Mouse (Mus musculus): ENCODE results near the gene Sardh. TPM values are rescaled to one million over a fixed set of nuclear protein-coding genes. Genes with fewer than 3 reads are reported as not detected.

The Sardh gene
- polyA plus RNA-seq (2015; fragmentation: Nextera tagmentation; extraction: Ambion mirVana) = 145 and 152 TPM in 2 replicates

GRCm38 (mm10) chr2:27248211-27248610, at the start of gene Sardh:
Gene Sardh (minus strand): TSS chr2:27248337.
- H3K27me3 ChIP-seq (ENCODE audit: insufficient read depth, low read length) = no peaks in the 10 kb centered on the region
- H3K36me3 ChIP-seq (replicated peaks; ENCODE audit: insufficient read depth, low read length) = no peaks in the 10 kb centered on the region
- H3K9me3 ChIP-seq (ENCODE audit: low read length) = no peaks in the 10 kb centered on the region
- H3K4me2 ChIP-seq (ENCODE audit: low read depth, low read length) = peak within 1 kb of the TSS; percentile 41
- WGBS (ENCODE audit: insufficient replicate concordance) = 48% methylated on average over 2 of the region's 2 CpGs
- H3K4me1 ChIP-seq (ENCODE audit: insufficient read depth) = peaks cover 12% of the 10 kb centered on the region; the same call in 1 of the 2 replicates
- ATAC-seq (peak; percentile 87), DNase-seq (peak; percentile 70)
- TF ChIP-seq CTCF (IDR thresholded peaks at IDR 0.05; ENCODE audit: low read depth) (no peak), EP300 (IDR thresholded peaks at IDR 0.05; ENCODE audit: low read depth) (peak; percentile 84)
- H3K9ac ChIP-seq (replicated peaks) = peak within 1 kb of the TSS; percentile 65
- peak within 1 kb of the TSS; percentile 98 for H3K27ac ChIP-seq (ENCODE audit: low read depth)
- H3K4me3 ChIP-seq (ENCODE audit: low read depth, low read length) = no peak within 1 kb of the TSS

- TF ChIP-seq EP300 (IDR thresholded peaks at IDR 0.05; ENCODE audit: low read depth) (no peak), CTCF (IDR thresholded peaks at IDR 0.05; ENCODE audit: low read depth) (0 out of 2 replicates have a peak, but pooled peaks have one; percentile 7)
- peak; percentile 43 for ATAC-seq
- Histone ChIP-seq H3K4me2 (ENCODE audit: low read depth, low read length) (no peak overlapping the region), H3K4me1 (ENCODE audit: insufficient read depth) (no peaks in the 10 kb centered on the region), H3K4me3 (ENCODE audit: low read depth, low read length) (no peak overlapping the region), H3K9me3 (ENCODE audit: low read length) (no peaks in the 10 kb centered on the region), H3K9ac (replicated peaks) (no peak overlapping the region), H3K27me3 (ENCODE audit: insufficient read depth, low read length) (no peaks in the 10 kb centered on the region), H3K27ac (ENCODE audit: low read depth) (peak overlapping the region; percentile 39), H3K36me3 (replicated peaks; ENCODE audit: insufficient read depth, low read length) (peaks cover 7% of the 10 kb centered on the region)
- DNase-seq = peak; percentile 28
- WGBS (ENCODE audit: insufficient replicate concordance) = 60% methylated on average over 9 of the region's 9 CpGs
Observed at GRCm38 (mm10) chr2:27296656-27297406, 48.7 kb upstream of the Sardh start.

GRCm38 (mm10) chr2:27294777-27295176, 46.6 kb upstream of the Sardh start:
- Histone ChIP-seq H3K27me3 (ENCODE audit: insufficient read depth, low read length) (no peaks in the 10 kb centered on the region), H3K9ac (replicated peaks) (no peak overlapping the region), H3K27ac (ENCODE audit: low read depth) (no peak overlapping the region), H3K9me3 (ENCODE audit: low read length) (no peaks in the 10 kb centered on the region), H3K4me1 (ENCODE audit: insufficient read depth) (no peaks in the 10 kb centered on the region), H3K4me3 (ENCODE audit: low read depth, low read length) (no peak overlapping the region), H3K36me3 (replicated peaks; ENCODE audit: insufficient read depth, low read length) (peaks cover 13% of the 10 kb centered on the region), H3K4me2 (ENCODE audit: low read depth, low read length) (no peak overlapping the region)
- 79% methylated on average over 3 of the region's 3 CpGs for WGBS (ENCODE audit: insufficient replicate concordance)
- no peak for ATAC-seq
- no peak for DNase-seq
- TF ChIP-seq EP300 (IDR thresholded peaks at IDR 0.05; ENCODE audit: low read depth) (no peak), CTCF (IDR thresholded peaks at IDR 0.05; ENCODE audit: low read depth) (no peak)

- Histone ChIP-seq H3K9me3 (ENCODE audit: low read length) (no peaks in the 10 kb centered on the region), H3K9ac (replicated peaks) (no peak overlapping the region), H3K4me1 (ENCODE audit: insufficient read depth) (no peaks in the 10 kb centered on the region), H3K4me3 (ENCODE audit: low read depth, low read length) (no peak overlapping the region), H3K4me2 (ENCODE audit: low read depth, low read length) (no peak overlapping the region), H3K36me3 (replicated peaks; ENCODE audit: insufficient read depth, low read length) (peaks cover 14% of the 10 kb centered on the region), H3K27ac (ENCODE audit: low read depth) (0 out of 2 replicates have a peak overlapping the region, but pooled peaks have one; percentile 11), H3K27me3 (ENCODE audit: insufficient read depth, low read length) (no peaks in the 10 kb centered on the region)
- TF ChIP-seq EP300 (IDR thresholded peaks at IDR 0.05; ENCODE audit: low read depth) (no peak), CTCF (IDR thresholded peaks at IDR 0.05; ENCODE audit: low read depth) (peak; percentile 83)
- WGBS (ENCODE audit: insufficient replicate concordance) = 13% methylated on average over 3 of the region's 3 CpGs
- ATAC-seq = peak; percentile 66
- DNase-seq = peak; percentile 79
Observed at GRCm38 (mm10) chr2:27289019-27289418, 40.9 kb upstream of the Sardh start.

GRCm38 (mm10) chr2:27286971-27287710, 39.0 kb upstream of the Sardh start:
- H3K9me3 ChIP-seq (ENCODE audit: low read length) = no peaks in the 10 kb centered on the region
- WGBS (ENCODE audit: insufficient replicate concordance) = 65% methylated on average over 7 of the region's 7 CpGs
- TF ChIP-seq CTCF (IDR thresholded peaks at IDR 0.05; ENCODE audit: low read depth) (no peak), EP300 (IDR thresholded peaks at IDR 0.05; ENCODE audit: low read depth) (no peak)
- no peaks in the 10 kb centered on the region for H3K27me3 ChIP-seq (ENCODE audit: insufficient read depth, low read length)
- DNase-seq (no peak), ATAC-seq (no peak)
- peaks cover 18% of the 10 kb centered on the region for H3K36me3 ChIP-seq (replicated peaks; ENCODE audit: insufficient read depth, low read length)
- H3K9ac ChIP-seq (replicated peaks) = no peak overlapping the region
- no peaks in the 10 kb centered on the region for H3K4me1 ChIP-seq (ENCODE audit: insufficient read depth)
- H3K4me2 ChIP-seq (ENCODE audit: low read depth, low read length) = no peak overlapping the region
- no peak overlapping the region for H3K27ac ChIP-seq (ENCODE audit: low read depth)
- H3K4me3 ChIP-seq (ENCODE audit: low read depth, low read length) = no peak overlapping the region

GRCm38 (mm10) chr2:27284441-27284840, 36.3 kb upstream of the Sardh start:
- no peak overlapping the region for H3K4me3 ChIP-seq (ENCODE audit: low read depth, low read length)
- ATAC-seq (no peak), DNase-seq (no peak)
- TF ChIP-seq EP300 (IDR thresholded peaks at IDR 0.05; ENCODE audit: low read depth) (no peak), CTCF (IDR thresholded peaks at IDR 0.05; ENCODE audit: low read depth) (no peak)
- no peaks in the 10 kb centered on the region for H3K9me3 ChIP-seq (ENCODE audit: low read length)
- H3K36me3 ChIP-seq (replicated peaks; ENCODE audit: insufficient read depth, low read length) = peaks cover 16% of the 10 kb centered on the region
- H3K4me2 ChIP-seq (ENCODE audit: low read depth, low read length) = no peak overlapping the region
- no peaks in the 10 kb centered on the region for H3K27me3 ChIP-seq (ENCODE audit: insufficient read depth, low read length)
- H3K9ac ChIP-seq (replicated peaks) = no peak overlapping the region
- H3K4me1 ChIP-seq (ENCODE audit: insufficient read depth) = no peaks in the 10 kb centered on the region
- H3K27ac ChIP-seq (ENCODE audit: low read depth) = no peak overlapping the region
- 49% methylated on average over 7 of the region's 7 CpGs for WGBS (ENCODE audit: insufficient replicate concordance)

Data from liver, postnatal 0 days (tissue).